In the genomic region with DNA sequence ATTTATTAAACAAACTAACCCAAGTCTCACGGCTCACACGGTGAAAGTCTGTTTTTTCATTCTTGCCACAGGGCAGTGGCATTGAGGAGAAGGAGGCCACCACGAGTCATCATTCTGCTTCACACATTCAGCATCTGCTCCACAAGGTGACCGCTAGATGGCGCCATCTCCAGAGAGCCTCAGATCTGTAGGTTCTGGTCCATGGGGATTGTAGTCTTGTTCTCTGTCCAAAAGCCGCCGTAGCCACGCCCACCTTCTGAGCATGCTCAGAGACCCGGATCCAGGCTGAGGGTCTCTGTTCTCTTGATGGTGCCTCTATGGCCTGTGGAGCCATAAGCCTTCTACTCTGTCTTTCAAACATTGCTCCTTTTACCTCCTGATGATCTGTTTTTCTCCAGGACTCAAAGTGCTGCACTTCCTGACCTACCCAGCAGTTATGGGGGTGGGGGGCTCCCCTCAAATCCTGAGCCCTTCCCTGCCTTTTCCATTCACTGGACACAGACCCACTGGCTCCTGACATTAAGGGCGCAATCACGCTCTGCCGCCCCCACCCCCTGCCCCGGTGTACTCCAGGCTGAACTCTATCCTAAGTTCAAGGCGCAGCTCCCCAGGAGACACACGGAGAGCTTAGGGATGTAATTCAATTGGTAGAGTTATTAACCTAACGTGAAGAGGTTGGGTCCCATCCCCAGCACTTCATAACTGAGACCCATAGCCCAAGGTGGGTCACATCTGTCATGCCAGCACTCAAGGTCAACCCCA, we compare ENCODE assay signal across 8 mouse cellular contexts. TPM values are rescaled to one million over a fixed set of nuclear protein-coding genes. Genes with fewer than 3 reads are reported as not detected.
DNase-seq lines count a peak whose midpoint lies in the region; ATAC-seq and TF ChIP-seq lines count a peak whose summit lies in the region.
"Had no signal": no experiment of that assay in that cellular context is flagged by ENCODE, and none has a peak within 500 bp of the region (broad histone marks: within the 10 kb centered on the region; RNA-seq: fewer than 3 reads in every experiment).

No protein-coding gene starts in this region.

- no peaks in the 10 kb centered on the region for H3K4me1 ChIP-seq in intestine, postnatal 0 days (replicated peaks; ENCODE audit: control insufficient read depth, insufficient read depth, low read length)
- H3K4me1 ChIP-seq in liver, postnatal 0 days (ENCODE audit: insufficient read depth), result peaks cover 33% of the 10 kb centered on the region
- H3K4me1 ChIP-seq: heart, embryonic 15.5 days had no signal

- no peak overlapping the region for H3K4me3 ChIP-seq in intestine, postnatal 0 days (ENCODE audit: low read depth, low read length)
- no peak overlapping the region for H3K4me3 ChIP-seq in liver, postnatal 0 days (ENCODE audit: low read depth, low read length)
- H3K4me3 ChIP-seq: heart, embryonic 15.5 days had no signal

- H3K36me3 ChIP-seq in intestine, postnatal 0 days (ENCODE audit: control insufficient read depth, insufficient read depth), result no peaks in the 10 kb centered on the region
- no peaks in the 10 kb centered on the region for H3K36me3 ChIP-seq in liver, postnatal 0 days (replicated peaks; ENCODE audit: insufficient read depth, low read length)
- H3K36me3 ChIP-seq: heart, embryonic 15.5 days had no signal

- H3K9me3 ChIP-seq in intestine, postnatal 0 days (ENCODE audit: control insufficient read depth), result no peaks in the 10 kb centered on the region
- H3K9me3 ChIP-seq in liver, postnatal 0 days (ENCODE audit: low read length), result no peaks in the 10 kb centered on the region
- H3K9me3 ChIP-seq: heart, embryonic 15.5 days had no signal

- H3K27me3 ChIP-seq in intestine, postnatal 0 days (replicated peaks; ENCODE audit: control insufficient read depth, insufficient read depth, low read length), result no peaks in the 10 kb centered on the region
- no peaks in the 10 kb centered on the region for H3K27me3 ChIP-seq in liver, postnatal 0 days (ENCODE audit: insufficient read depth, low read length)

- no peak for TF ChIP-seq EP300 in liver, postnatal 0 days (IDR thresholded peaks at IDR 0.05; ENCODE audit: low read depth)

- H3K9ac ChIP-seq in intestine, postnatal 0 days (ENCODE audit: low read depth, low read length), result no peak overlapping the region
- peak overlapping the region; percentile 48 for H3K9ac ChIP-seq in liver, postnatal 0 days (replicated peaks)
- H3K9ac ChIP-seq: heart, embryonic 15.5 days had no signal

- H3K4me2 ChIP-seq in intestine, postnatal 0 days (replicated peaks; ENCODE audit: low read depth), result no peak overlapping the region
- peak overlapping the region; percentile 57 for H3K4me2 ChIP-seq in liver, postnatal 0 days (ENCODE audit: low read depth, low read length)
- H3K4me2 ChIP-seq: heart, embryonic 15.5 days had no signal

- DNase-seq in right cerebral cortex, adult 2 months (ENCODE audit: low spot score in 2 of 2), result peak; percentile 14
- no peak for DNase-seq in right cerebral cortex, postnatal 36 days (ENCODE audit: low spot score in 2 of 2)
- DNase-seq in adrenal gland, adult 18-20 months (ENCODE audit: low spot score in 2 of 2), result peak; percentile 49 to 60
- DNase-seq in embryo, embryonic 9.5 days (ENCODE audit: extremely low spot score), result peak; percentile 48
- DNase-seq in liver, postnatal 0 days, result peak; percentile 88
- DNase-seq in spleen, postnatal 14 days (ENCODE audit: low spot score in 2 of 2), result peak; percentile 77 to 84

- TF ChIP-seq CTCF in intestine, postnatal 0 days (IDR thresholded peaks at IDR 0.05; ENCODE audit: low read depth), result peak; percentile 86
- peak; percentile 95 for TF ChIP-seq CTCF in liver, postnatal 0 days (IDR thresholded peaks at IDR 0.05; ENCODE audit: low read depth)

- peak; percentile 39; the same call in 1 of the 2 replicates for ATAC-seq in intestine, postnatal 0 days
- ATAC-seq in liver, postnatal 0 days, result no peak

- H3K27ac ChIP-seq in intestine, postnatal 0 days (ENCODE audit: low read depth, low read length), result no peak overlapping the region
- H3K27ac ChIP-seq in liver, postnatal 0 days (ENCODE audit: low read depth), result peak overlapping the region; percentile 93
- H3K27ac ChIP-seq: heart, embryonic 15.5 days had no signal

- WGBS in intestine, postnatal 0 days, result 48% methylated on average over 16 of the region's 16 CpGs
- 42% methylated on average over 16 of the region's 16 CpGs for WGBS in liver, postnatal 0 days (ENCODE audit: insufficient replicate concordance)

RNA-seq across cellular contexts. Expression of a gene that starts 2.9 kb away (rescaled TPM):
- total RNA-seq in adrenal gland, adult 18-20 months (2021), result not detected
- polyA plus RNA-seq in intestine, postnatal 0 days (2015; fragmentation: Nextera tagmentation; extraction: Ambion mirVana), result not detected in 2 replicates
- polyA plus RNA-seq in liver, postnatal 0 days (2015; fragmentation: Nextera tagmentation; extraction: Ambion mirVana), result 138 and 152 TPM in 2 replicates

RNA-seq across cellular contexts. Expression of a gene that starts 11.7 kb away (rescaled TPM):
- total RNA-seq in adrenal gland, adult 18-20 months (2021), result not detected
- not detected in 2 replicates for polyA plus RNA-seq in intestine, postnatal 0 days (2015; fragmentation: Nextera tagmentation; extraction: Ambion mirVana)
- polyA plus RNA-seq in liver, postnatal 0 days (2015; fragmentation: Nextera tagmentation; extraction: Ambion mirVana), result not detected in 2 replicates
- polyA plus RNA-seq: heart, embryonic 15.5 days had no signal

RNA-seq across cellular contexts. Expression of a gene that starts 13.9 kb away (rescaled TPM):
- 10 to 100 TPM; 23.1 to 23.6 TPM for total RNA-seq in adrenal gland, adult 18-20 months (2021)
- polyA plus RNA-seq in intestine, postnatal 0 days (2015; fragmentation: Nextera tagmentation; extraction: Ambion mirVana), result 30.3 and 31.4 TPM in 2 replicates
- polyA plus RNA-seq in liver, postnatal 0 days (2015; fragmentation: Nextera tagmentation; extraction: Ambion mirVana), result 17.3 and 21.7 TPM in 2 replicates

RNA-seq across cellular contexts. Expression of a gene that starts 28.5 kb away (rescaled TPM):
- total RNA-seq in adrenal gland, adult 18-20 months (2021), result not detected
- polyA plus RNA-seq in intestine, postnatal 0 days (2015; fragmentation: Nextera tagmentation; extraction: Ambion mirVana), result 62.1 and 76.6 TPM in 2 replicates
- polyA plus RNA-seq in liver, postnatal 0 days (2015; fragmentation: Nextera tagmentation; extraction: Ambion mirVana), result 0.13 and 0.32 TPM in 2 replicates

Comparison
In these comparisons a context has a peak if more than half of its experiments do, and no peak if none do; other contexts are left out.
1. DNase-seq: peak in right cerebral cortex, adult 2 months (2 of 2), adrenal gland, adult 18-20 months (2 of 2), embryo, embryonic 9.5 days (single experiment), liver, postnatal 0 days (single experiment) and spleen, postnatal 14 days (2 of 2); none in right cerebral cortex, postnatal 36 days (0 of 2).
2. RNA of a gene that starts 2.9 kb away (polyA plus RNA-seq): 138 to 152 TPM in liver, postnatal 0 days; not detected in intestine, postnatal 0 days; every median in the first group is over 100 times any median in the second.